Mouse (Mus musculus) kidney, adult 18-20 months (tissue): ENCODE results near the gene Renbp.

Experiments
- DNase-seq: peaks from one replicate; pipeline ENCODE4 v3.0.0; 2021

The Renbp gene

DNA sequence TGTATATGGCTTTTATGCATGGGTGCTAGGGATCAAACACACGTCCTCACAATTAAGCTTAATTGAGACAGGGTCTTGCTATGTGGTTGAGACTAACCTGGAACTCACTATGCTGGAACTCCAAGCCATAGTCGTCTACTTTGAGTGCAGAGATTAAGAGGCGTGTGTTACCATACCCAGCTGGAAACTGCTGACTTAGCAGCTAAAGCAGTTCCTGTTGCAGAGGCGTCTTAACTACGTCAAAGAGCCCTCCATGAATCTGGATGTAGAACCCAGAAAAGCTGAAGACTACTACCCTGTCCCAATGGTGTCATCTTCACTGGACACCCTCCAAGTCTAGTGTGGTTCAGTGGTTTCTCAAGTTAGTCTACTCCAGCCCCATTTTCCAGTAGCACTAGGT, 12.0 kb downstream of the Renbp start:
- DNase-seq, result no peak

DNA sequence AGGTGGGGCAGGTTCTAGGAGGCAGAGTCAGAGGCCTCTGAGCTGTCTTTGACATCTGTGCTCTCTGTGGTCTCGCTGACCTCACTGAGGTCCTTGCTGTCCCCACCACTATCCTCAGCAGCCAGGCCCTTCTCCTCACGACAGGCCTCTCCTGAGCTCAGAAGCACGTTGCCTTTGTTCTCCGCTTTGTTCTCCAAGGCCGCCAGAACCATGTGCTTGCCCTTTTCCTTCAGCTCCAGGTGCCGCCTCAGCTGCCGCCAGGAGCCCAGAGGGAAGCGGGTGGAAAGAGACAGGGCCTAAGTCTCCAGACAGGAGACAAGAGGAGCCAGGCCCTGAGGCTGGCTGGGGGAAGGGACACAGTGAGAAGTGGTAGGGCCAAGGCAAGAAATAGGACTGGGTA, 13.7 kb downstream of the Renbp start:
- DNase-seq, result no peak

DNA sequence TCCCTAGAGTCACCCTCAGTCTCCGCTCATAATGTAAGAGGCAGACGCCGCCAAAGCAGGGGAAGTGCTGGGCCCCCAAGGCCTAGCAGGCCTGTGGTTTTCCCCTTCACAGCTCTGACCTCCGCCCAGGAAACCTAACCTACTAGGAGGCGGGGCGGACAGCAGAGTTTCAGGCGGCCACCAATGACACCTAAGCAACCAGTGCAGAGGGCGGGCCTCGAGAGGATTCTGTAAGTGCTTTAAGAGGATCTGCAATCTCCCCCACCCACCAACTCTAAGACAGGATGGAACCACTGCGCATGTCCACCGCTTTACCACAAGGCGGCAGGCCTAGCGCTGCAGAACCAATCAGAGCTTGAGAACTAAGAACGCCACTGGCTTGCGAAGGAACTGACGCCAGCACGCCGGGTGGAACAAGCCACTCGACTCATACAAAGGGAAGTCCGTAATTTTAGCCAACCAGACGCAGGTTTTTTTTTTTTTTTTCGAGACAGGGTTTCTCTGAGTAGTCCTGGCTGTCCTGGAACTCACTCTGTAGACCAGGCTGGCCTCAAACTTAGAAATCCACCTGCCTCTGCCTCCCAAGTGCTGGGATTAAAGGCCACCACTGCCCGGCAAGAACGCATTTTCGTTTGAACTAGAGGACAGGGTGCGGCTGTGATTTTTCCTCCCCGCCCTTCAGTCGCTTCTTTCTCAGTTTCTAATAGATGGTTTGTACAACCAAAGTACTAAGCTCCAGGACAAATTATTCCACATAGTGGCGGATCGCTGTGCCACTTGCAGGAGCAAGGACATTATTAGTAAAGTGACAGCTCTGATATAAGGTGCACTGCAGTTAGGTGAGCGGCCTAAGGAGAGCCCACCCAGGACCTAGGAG, 15.6 kb downstream of the Renbp start:
- peak; percentile 80 for DNase-seq

DNA sequence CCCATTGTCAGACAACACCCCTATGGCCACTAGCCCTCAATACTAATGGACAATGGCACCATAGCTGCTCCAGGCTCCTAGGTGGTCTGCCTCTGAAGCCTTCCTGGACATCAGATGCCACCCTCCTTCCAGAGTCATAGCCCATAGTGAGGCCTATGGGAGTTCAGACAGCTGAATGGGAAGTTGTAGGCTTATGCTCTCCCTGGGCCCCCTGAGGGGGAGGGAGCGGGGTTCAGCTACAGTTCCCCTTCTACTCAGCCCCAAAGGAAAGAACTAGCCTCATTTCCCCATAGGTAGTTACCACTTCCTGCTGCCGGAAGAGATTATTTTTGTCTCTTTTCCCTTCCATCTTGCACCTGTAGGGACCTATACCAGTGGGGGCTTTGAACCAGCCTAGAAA, 19.1 kb downstream of the Renbp start:
- no peak for DNase-seq

DNA sequence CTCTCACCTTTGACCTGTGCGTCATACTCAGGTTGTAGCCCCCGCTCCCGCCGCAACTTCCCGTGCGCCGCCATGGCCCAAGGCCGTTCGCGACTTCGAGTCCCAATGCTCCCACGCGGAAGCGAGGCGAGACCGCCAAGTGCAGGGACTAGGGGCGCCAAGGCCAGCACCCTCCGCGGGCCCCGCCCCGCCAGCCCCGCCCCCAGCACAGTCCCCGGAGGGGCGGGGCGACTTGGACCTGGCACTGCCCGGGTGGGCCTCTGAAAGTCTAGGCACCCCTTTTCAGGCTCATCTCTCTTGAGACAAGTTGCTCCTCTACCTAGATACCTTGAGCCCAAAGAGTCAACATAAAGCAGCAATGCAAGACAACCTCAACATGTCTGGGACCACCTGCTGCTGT, 19.5 kb downstream of the Renbp start:
- peak; percentile 9 for DNase-seq

DNA sequence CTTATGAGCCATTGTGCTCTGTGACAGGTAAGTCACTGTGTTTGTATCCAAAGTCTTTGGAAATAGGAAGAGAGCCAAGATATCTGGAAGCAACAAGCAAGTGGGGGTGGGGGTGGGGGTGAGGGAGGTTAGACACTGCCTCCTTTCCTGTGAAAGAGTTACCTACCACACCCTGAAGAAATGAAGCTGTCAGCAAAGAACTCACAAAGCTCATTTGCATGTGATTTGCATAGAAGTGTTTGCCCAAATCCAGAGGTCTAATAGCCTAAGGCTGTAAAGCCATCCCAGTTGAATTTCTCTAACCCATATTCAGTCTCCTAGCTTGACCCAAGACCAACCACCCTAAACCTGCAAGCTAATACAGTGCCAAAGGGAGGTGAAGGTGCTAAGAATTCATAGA, 20.2 kb downstream of the Renbp start:
- no peak for DNase-seq

DNA sequence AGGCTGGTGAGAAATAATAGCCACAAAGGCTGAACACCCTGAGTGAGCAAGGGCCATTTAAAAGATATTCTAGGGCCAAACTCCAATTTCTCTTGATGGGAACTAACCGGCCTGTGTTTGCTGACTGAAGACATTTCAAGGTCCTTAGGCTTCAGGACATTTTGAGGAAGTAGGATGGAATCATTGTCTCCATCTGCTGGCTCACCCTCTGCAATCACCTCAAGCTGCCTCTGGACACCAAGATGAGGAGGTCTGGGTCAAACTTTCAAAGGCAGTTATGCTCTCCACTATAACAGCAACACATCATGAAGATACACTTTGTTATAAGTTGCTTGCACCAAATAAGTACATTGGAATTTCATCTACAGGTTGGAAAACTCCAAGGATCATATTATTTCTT, 20.6 kb downstream of the Renbp start:
- no peak for DNase-seq

DNA sequence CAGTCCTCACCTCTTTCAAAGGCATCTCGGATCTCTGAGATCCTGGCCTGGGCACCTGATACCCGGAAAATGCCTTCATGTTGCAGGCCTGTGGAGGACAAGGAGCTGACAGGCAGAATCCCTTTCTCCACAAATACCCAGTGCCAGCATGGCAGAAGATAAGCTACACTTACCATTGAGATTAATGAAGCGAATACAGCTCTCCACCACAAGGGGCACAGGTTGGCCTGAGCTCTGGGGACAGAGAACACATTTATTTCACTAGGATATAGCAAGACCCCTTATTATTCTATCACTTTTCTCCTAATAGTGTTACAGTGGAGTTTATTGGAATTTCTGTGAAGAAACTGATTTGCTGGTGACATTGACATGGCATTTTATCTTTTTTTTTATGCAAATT, 32.7 kb downstream of the Renbp start:
- DNase-seq, result no peak

DNA sequence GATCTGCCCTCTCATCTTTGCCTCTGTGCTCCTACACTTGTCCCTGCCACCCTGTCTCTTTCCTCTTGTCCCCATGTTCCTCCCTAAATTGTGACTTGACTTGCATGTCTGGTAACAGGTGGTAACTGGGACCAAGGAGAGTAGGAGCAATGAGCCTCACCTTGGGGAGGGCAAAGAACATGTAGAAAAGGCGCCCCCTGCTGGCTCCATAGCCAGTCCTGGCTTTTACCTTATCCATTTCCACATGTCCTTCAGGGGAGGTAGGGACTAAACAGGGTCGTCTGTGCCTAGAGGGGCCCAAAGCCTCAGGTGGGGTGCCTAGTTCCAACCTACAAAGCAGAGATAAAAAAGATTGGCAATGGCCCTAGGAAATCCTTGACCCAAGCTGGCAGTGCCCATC, 34.9 kb downstream of the Renbp start, which contains the start of gene L1cam:
L1cam (minus strand) TSS at position 387 of the 400 bp plus-strand sequence.
- DNase-seq, result peak; percentile 62

DNA sequence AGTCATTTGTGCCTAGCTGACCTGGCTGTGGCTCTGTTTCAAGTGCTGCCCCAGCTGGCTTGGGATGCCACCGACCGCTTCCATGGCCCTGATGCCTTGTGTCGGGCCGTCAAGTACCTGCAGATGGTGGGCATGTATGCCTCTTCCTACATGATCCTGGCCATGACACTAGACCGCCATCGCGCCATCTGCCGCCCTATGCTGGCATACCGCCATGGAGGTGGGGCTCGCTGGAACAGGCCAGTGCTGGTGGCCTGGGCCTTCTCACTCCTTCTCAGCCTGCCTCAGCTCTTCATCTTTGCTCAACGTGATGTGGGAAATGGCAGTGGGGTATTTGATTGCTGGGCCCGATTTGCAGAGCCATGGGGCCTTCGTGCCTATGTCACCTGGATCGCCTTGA, 37.8 kb downstream of the Renbp start:
- no peak for DNase-seq

DNA sequence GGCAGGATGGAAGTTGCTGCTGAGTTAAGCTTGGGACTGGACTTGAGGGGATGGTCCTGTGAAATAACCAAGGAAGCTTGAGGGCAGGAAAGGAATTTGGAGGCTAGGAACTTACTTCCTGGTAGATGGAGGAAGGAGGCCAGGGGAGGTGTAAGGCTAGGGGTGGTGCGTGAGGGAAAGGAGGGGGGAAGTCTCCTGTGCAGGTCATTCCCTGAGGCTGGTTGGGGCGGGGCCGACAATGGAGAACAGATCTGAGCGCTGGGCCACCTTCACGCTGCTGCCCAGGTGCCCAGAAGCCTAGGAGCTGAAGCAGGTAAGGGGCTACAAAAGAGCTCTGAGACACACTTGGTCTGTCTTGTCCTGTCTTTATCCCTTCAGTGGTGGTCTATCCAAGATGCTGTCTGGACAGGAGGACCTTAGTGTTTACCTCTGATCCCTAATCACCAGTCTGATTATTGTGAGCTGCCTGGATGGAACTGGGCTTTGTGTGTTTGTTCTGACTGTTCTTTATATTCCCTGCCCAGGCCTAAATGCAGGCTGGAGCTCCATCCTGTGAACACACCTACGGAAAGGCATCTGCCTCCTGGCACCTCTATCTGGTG, 39.0 kb downstream of the Renbp start, which contains the start of gene Avpr2:
Avpr2 (plus strand) TSS at position 552 of the 602 bp plus-strand sequence.
- peak; percentile 37 for DNase-seq

DNA sequence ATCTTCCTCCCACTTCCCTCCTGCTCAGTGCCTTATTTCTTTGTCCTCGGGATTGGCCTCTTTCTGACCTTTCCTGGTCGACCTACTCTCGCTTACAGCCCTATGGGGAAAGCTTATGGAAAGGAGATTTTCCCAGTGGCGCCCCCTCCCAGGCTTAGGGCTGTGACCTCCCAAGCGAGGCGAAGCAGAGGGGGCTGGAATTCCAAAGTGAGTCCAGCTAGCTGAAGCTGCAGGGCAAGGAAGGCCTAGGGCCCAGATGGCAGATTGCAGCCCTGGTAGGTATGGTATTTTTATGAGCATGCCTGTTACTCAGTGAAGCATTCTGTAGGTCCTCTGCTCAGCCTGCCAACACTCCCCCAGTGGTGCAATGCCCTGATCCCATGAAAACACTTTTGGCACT, 49.2 kb downstream of the Renbp start:
- DNase-seq, result peak; percentile 35

DNA sequence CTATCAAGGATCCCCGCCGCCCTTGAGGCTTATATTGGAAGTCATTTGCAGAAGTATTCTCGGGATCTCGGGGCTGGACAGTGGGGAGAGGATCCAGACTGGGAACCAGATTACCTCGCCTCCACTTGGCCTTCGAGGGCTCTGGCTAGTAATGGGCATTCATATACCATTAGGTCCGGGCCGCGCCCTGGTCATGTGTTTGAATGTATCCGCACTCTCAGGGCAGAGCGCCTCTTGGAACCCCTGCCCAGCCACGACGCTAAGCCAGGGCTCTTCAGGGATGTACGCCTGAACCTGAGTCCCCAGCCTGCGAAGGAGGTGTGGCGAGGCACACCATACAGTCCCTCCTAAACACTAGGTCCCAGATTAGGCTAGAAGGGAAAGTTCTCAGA, 49.6 kb downstream of the Renbp start:
- peak; percentile 11 for DNase-seq

DNA sequence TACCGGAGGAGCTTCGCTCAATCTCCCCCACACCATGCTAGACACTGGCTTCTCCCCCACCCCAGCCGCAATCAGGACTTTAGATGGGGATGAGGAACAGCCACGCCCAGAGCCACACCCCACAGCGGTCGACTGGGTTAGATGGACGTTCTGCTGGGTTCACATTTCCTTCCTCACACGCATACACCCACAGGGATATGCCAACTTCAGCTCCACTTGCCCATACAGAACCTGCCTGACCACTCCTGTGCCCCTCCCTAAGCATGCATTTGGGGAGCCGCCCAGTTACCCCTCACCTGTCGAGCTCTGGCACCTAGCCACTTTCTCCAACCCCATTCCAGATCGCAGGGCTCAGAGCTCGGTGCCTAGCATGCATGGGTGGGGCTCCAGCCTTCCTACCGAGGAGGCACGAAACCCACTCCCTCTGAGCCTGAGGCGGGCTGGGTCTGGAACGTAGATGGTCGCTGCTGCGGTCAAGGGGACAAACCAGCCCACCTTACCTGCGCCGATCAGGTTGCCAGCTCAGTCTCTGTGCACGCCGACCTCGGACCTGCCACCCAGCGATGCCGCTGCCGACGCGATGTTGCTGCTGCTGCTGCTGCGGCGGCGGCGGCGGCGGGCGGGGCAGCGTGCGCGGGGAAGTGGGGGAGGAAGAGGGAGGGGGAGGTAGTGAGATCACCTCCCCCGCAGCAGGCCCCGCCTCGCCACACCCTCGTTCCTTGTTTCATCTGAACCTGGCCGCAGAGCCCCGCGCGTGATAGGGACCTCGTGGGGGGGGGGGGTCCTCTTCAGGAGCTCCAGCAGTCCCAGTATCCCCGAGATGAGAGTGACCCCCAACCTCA, 50.2 kb downstream of the Renbp start:
- peak; percentile 33 for DNase-seq

DNA sequence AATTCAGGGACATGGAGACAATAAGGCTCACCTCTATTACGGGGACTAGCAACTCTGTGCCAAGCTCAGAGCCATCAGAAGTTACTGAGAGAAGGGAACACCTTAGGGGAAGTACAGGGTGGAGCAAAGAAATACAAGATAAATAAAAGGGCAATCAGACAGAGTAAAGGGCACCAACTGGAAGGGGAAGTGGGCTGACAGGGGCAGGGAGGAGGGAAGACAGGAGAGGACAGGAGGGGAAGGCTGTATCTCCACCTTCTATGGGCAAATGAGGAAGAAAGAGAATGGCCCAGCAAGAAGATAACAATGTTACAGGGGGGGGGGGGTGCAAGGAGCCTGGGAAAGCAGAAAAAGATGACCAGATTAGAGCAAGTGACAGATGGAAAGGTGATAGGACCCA, 53.6 kb downstream of the Renbp start:
- no peak for DNase-seq

DNA sequence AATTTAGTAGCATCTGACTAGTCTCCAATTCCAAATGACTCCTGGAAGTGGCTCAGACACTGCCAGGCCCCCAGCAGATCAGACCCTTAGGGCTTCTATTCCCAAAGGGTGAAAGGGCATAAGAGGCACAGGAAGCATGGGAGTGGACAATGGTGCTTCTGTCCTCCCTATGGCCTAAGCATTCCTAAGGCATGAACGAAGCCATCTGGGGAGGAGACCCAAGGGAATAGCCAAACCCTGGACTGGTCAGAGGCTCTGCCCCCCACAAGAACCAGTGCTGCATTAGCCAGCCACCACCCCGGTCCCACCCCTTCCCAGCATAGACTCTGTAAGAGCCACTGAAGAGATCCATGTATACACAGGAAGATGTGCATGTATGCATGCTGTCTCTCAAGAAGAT, 54.8 kb downstream of the Renbp start:
- no peak for DNase-seq
